Mouse (Mus musculus) lung, embryonic 14.5 days (tissue): ENCODE measurements at regions not wholly inside any gene's neighbourhood (a gene's known extent, or its start where the extent isn't known, plus 50 kb on each side); places are given as distances from the start of the nearest gene placed in this dataset.

ENCODE experiments used
- ATAC-seq: fragments of 200-750 bp; cut with Nextera tagmentation; 2 replicates; pipeline ENCODE4 v1.8.0; 2017; ENCODE audit warnings: mild to moderate bottlenecking, moderate TSS enrichment, moderate library complexity; ENCODE audit not compliant: insufficient read depth
- DNase-seq: peaks from one replicate; pipeline ENCODE4 v3.0.0-alpha.2; 2015
- H3K27ac ChIP-seq: fragments of 300-500 bp; sonication (generic); 2 replicates; pipeline ENCODE4 v1.5.1; 2014; ENCODE audit warnings: low read depth, mild to moderate bottlenecking, moderate library complexity
- H3K27me3 ChIP-seq: fragments of 300-500 bp; sonication (generic); 2 replicates; pipeline ENCODE4 v1.6.1; 2014; ENCODE audit warnings: low read length, control low read depth; ENCODE audit not compliant: insufficient read depth
- H3K36me3 ChIP-seq: fragments of 300-500 bp; sonication (generic); 2 replicates; pipeline ENCODE4 v1.6.1; 2014; ENCODE audit warnings: control low read depth; ENCODE audit not compliant: insufficient read depth
- H3K4me1 ChIP-seq: fragments of 300-500 bp; sonication (generic); 2 replicates; pipeline ENCODE4 v1.6.1; 2014; ENCODE audit warnings: antibody characterized with exemption, control low read depth; ENCODE audit not compliant: insufficient read depth
- H3K4me2 ChIP-seq: fragments of 300-500 bp; sonication (generic); 2 replicates; pipeline ENCODE4 v1.6.1; 2014; ENCODE audit warnings: mild to moderate bottlenecking
- H3K4me3 ChIP-seq: fragments of 300-500 bp; sonication (generic); 2 replicates; pipeline ENCODE4 v1.5.1; 2014; ENCODE audit warnings: low read depth, low read length
- H3K9ac ChIP-seq: fragments of 300-500 bp; sonication (generic); 2 replicates; pipeline ENCODE4 v1.6.1; 2014
- H3K9me3 ChIP-seq: fragments of 300-500 bp; sonication (generic); 2 replicates; pipeline ENCODE4 v1.6.1; 2016; ENCODE audit warnings: low read depth, low read length, control low read depth
- CTCF ChIP-seq: IDR thresholded peaks from 2 replicates; pipeline ENCODE4 v1.5.1; 2016; ENCODE audit warnings: antibody characterized with exemption, low read depth
- WGBS: fragments of 180-500 bp; shearing (Covaris S2); extraction: QIAGEN DNeasy Blood & Tissue Kit; methylation state at CpG from one replicate; pipeline ENCODE4 v1.1.7; 2014; 5-methylcytosine and 5-hydroxymethylcytosine counted together

- peak; percentile 76 for ATAC-seq
- DNase-seq, result peak; percentile 97
- H3K4me1 ChIP-seq, result peaks cover 15% of the 10 kb centered on the region
- 13% methylated on average over 22 of the region's 22 CpGs for WGBS
- no peak for TF ChIP-seq CTCF
- 0 out of 2 replicates have a peak overlapping the region, but pooled peaks have one; percentile 20 for H3K9ac ChIP-seq
- H3K9me3 ChIP-seq, result no peaks in the 10 kb centered on the region
- no peaks in the 10 kb centered on the region; the same call in 1 of the 2 replicates for H3K27me3 ChIP-seq
- H3K4me3 ChIP-seq, result 0 out of 2 replicates have a peak overlapping the region, but pooled peaks have one; percentile 5
- H3K36me3 ChIP-seq, result no peaks in the 10 kb centered on the region
- peak overlapping the region; percentile 89 for H3K27ac ChIP-seq
- peak overlapping the region; percentile 41 for H3K4me2 ChIP-seq
Measured at GRCm38 (mm10) chr11:117047172-117047950, 67.6 kb upstream of the Sec14l1 start.

DNA sequence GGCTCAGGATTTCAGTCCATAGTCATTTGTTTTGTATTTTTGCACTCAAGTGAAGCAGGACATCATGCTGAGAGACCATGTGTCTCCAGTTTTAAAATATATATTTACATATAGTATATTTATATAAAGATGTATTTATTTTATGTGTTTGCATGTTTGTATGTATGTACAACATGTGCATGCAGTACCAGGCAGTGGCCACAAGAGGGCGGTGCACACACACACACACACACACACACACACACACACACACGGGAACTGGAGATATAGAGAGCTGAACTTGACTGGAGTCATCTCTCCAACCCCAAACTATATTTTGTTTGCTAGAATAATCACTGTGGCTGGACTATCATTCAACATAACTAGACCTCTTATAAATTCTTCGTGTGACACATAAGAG, 66.1 kb upstream of the Sec14l1 start:
- no peaks in the 10 kb centered on the region for H3K9me3 ChIP-seq
- H3K4me3 ChIP-seq, result no peak overlapping the region
- no peak overlapping the region for H3K4me2 ChIP-seq
- no peaks in the 10 kb centered on the region for H3K36me3 ChIP-seq
- H3K4me1 ChIP-seq, result peaks cover 15% of the 10 kb centered on the region
- no peak for DNase-seq
- H3K9ac ChIP-seq, result no peak overlapping the region
- 84% methylated on average over 3 of the region's 3 CpGs for WGBS
- ATAC-seq, result no peak
- H3K27ac ChIP-seq, result no peak overlapping the region
- H3K27me3 ChIP-seq, result no peaks in the 10 kb centered on the region
- peak; percentile 58 for TF ChIP-seq CTCF

DNA sequence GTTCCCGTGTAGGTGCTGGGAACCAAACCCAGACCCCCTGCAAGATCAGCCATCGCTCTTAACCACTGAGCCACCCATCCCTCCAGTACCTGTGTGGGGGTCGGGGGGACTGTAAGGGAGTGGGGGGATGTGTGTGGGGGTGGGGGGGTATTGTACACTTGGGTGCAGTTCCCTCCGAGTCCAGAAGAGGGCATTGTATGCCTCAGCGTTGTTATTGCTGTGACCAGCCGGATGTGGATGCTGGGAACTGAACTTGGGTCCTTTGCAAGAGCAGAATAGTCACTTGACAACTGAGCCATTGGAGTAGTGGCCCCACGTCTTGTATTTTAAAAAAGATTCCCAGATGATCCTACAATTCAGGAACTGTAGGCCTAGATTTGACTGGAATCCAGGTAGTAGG, 64.2 kb upstream of the Sec14l1 start:
- no peak overlapping the region for H3K27ac ChIP-seq
- H3K4me3 ChIP-seq, result no peak overlapping the region
- H3K36me3 ChIP-seq, result no peaks in the 10 kb centered on the region
- WGBS, result 90% methylated on average over 7 of the region's 7 CpGs
- no peaks in the 10 kb centered on the region for H3K27me3 ChIP-seq
- H3K9me3 ChIP-seq, result no peaks in the 10 kb centered on the region
- H3K9ac ChIP-seq, result no peak overlapping the region
- H3K4me1 ChIP-seq, result peaks cover 15% of the 10 kb centered on the region
- TF ChIP-seq CTCF, result peak; percentile 23; the same call in 1 of the 2 replicates
- no peak for DNase-seq
- no peak for ATAC-seq
- H3K4me2 ChIP-seq, result no peak overlapping the region

GRCm38 (mm10) chr11:117056958-117057357, 58.0 kb upstream of the Sec14l1 start:
- Histone ChIP-seq H3K36me3 (no peaks in the 10 kb centered on the region), H3K4me1 (no peaks in the 10 kb centered on the region), H3K4me3 (no peak overlapping the region), H3K27ac (no peak overlapping the region), H3K27me3 (no peaks in the 10 kb centered on the region), H3K4me2 (no peak overlapping the region), H3K9me3 (no peaks in the 10 kb centered on the region), H3K9ac (no peak overlapping the region)
- DNase-seq (peak; percentile 95), ATAC-seq (peak; percentile 44; the same call in 1 of the 2 replicates)
- peak; percentile 91 for TF ChIP-seq CTCF
- 13% methylated on average over 9 of the region's 9 CpGs for WGBS

- H3K27me3 ChIP-seq, result no peaks in the 10 kb centered on the region
- WGBS, result 35% methylated on average over 7 of the region's 7 CpGs
- peak; percentile 71 for TF ChIP-seq CTCF
- H3K9me3 ChIP-seq, result no peaks in the 10 kb centered on the region
- no peaks in the 10 kb centered on the region for H3K4me1 ChIP-seq
- no peak overlapping the region for H3K4me2 ChIP-seq
- no peak overlapping the region for H3K9ac ChIP-seq
- no peak overlapping the region for H3K4me3 ChIP-seq
- ATAC-seq (no peak), DNase-seq (peak; percentile 74)
- H3K36me3 ChIP-seq, result no peaks in the 10 kb centered on the region
- H3K27ac ChIP-seq, result no peak overlapping the region
Measured at GRCm38 (mm10) chr11:117057451-117057850, 57.5 kb upstream of the Sec14l1 start.

DNA sequence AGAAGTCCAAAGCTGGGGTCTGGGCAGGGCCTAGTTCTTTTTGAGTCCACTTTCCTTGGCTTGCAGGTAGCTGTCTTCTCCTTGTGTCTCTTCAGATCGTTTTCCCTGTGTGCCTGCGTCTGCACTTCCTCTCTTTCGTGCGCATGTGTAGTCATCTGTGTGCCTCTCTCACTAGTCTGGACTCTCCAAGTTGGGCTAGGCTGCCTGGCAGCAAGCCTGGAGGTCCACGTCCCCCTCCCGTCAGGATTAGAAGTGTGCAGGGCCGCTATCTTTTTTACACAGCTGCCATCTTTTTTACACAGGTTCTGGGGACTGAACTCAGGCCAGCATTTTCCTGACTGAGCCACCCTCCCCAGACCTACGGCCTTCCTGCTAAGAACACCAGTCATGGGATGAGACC, 55.8 kb upstream of the Sec14l1 start:
- WGBS, result 35% methylated on average over 8 of the region's 8 CpGs
- no peak overlapping the region for H3K9ac ChIP-seq
- no peak for ATAC-seq

DNA sequence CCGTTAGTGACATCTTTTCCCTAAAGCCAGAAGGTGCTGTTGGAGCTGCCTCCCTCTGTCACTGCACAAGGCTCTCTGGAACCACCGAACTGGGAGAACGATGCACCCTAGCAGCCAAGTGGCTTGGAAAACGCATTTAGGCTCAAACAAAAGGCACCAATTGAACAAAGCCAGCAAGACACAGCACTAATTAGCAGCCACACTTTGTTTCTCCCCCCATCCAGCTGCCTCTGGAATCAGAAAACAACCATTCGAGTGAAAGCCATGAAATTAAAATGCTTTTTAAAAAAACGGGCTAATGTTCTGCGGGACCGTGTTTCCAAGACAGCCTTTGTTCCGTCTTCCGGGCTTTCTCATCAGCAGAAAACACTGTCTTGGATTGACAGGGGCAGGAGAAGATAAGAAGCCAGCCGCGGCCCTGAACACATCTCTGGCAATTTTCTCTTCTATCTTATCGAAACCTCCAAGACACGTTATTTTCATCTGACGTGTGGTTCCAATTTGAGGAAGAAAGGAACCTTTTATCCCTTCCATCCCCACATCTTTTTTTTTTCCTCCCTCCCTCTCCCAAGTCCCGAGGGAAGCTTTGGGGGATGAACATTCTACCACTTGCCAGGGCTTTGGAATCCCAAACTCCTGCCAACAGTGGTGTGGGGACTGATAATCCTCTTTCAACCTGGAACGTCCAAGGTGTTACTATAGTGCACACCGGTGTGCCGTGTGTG, 54.8 kb upstream of the Sec14l1 start:
- Histone ChIP-seq H3K36me3 (no peaks in the 10 kb centered on the region), H3K27me3 (no peaks in the 10 kb centered on the region), H3K4me3 (no peak overlapping the region), H3K4me2 (peak overlapping the region; percentile 33), H3K4me1 (no peaks in the 10 kb centered on the region), H3K9ac (no peak overlapping the region), H3K27ac (no peak overlapping the region), H3K9me3 (no peaks in the 10 kb centered on the region)
- 14% methylated on average over 19 of the region's 19 CpGs for WGBS
- TF ChIP-seq CTCF, result no peak
- DNase-seq, result no peak
- ATAC-seq, result no peak

More for the DNA sequence above, 55.8 kb upstream of the Sec14l1 start:
- TF ChIP-seq CTCF, result no peak
- H3K27ac ChIP-seq, result no peak overlapping the region
- no peak overlapping the region for H3K4me2 ChIP-seq
- no peaks in the 10 kb centered on the region for H3K27me3 ChIP-seq
- no peaks in the 10 kb centered on the region for H3K36me3 ChIP-seq
- H3K4me1 ChIP-seq, result no peaks in the 10 kb centered on the region
- peak; percentile 65 for DNase-seq
- H3K4me3 ChIP-seq, result no peak overlapping the region
- no peaks in the 10 kb centered on the region for H3K9me3 ChIP-seq
